Mouse (Mus musculus): ENCODE data around the gene Cd3d. TPM values are rescaled to one million over a fixed set of nuclear protein-coding genes. Genes with fewer than 3 reads are reported as not detected.

Gene Cd3d
- polyA plus RNA-seq, 1 experiment from 2014 or later, result not detected

Other genes with a start within 250 kb of the Cd3d start
- gene Phldb1, start 246.6 kb upstream of the Cd3d start, polyA plus RNA-seq (2015; fragmentation: Nextera tagmentation; extraction: Ambion mirVana), result 37.9 and 38.0 TPM in 2 replicates
- 192 and 213 TPM in 2 replicates for gene Arcn1, start 213.9 kb upstream of the Cd3d start, polyA plus RNA-seq (2015; fragmentation: Nextera tagmentation; extraction: Ambion mirVana)
- gene Ift46, start 213.9 kb upstream of the Cd3d start, polyA plus RNA-seq (2015; fragmentation: Nextera tagmentation; extraction: Ambion mirVana), result 137 and 149 TPM in 2 replicates
- 2.3 and 2.5 TPM in 2 replicates for gene Tmem25, start 182.5 kb upstream of the Cd3d start, polyA plus RNA-seq (2015; fragmentation: Nextera tagmentation; extraction: Ambion mirVana)
- 2.2 TPM in 1 of 2 replicates, not detected in the other for gene Ttc36, start 178.7 kb upstream of the Cd3d start, polyA plus RNA-seq (2015; fragmentation: Nextera tagmentation; extraction: Ambion mirVana)
- gene Kmt2a, start 100.5 kb upstream of the Cd3d start, polyA plus RNA-seq (2015; fragmentation: Nextera tagmentation; extraction: Ambion mirVana), result 18.1 and 22.8 TPM in 2 replicates
- 678 and 698 TPM in 2 replicates for gene Atp5l, start 61.0 kb upstream of the Cd3d start, polyA plus RNA-seq (2015; fragmentation: Nextera tagmentation; extraction: Ambion mirVana)
- gene Ube4a, start 16.2 kb upstream of the Cd3d start, polyA plus RNA-seq (2015; fragmentation: Nextera tagmentation; extraction: Ambion mirVana), result 26.4 and 30.0 TPM in 2 replicates
- gene Cd3g, start 1.4 kb upstream of the Cd3d start, polyA plus RNA-seq (2015; fragmentation: Nextera tagmentation; extraction: Ambion mirVana), result 0.27 TPM in 1 of 2 replicates, not detected in the other
- not detected in 2 replicates for gene Cd3e, start 27.8 kb downstream of the Cd3d start, polyA plus RNA-seq (2015; fragmentation: Nextera tagmentation; extraction: Ambion mirVana)
- 18.8 and 20.5 TPM in 2 replicates for gene Mpzl2, start 58.0 kb downstream of the Cd3d start, polyA plus RNA-seq (2015; fragmentation: Nextera tagmentation; extraction: Ambion mirVana)
- gene Mpzl3, start 73.4 kb downstream of the Cd3d start, polyA plus RNA-seq (2015; fragmentation: Nextera tagmentation; extraction: Ambion mirVana), result 1.8 and 2.3 TPM in 2 replicates
- gene Jaml, start 97.4 kb downstream of the Cd3d start, polyA plus RNA-seq (2015; fragmentation: Nextera tagmentation; extraction: Ambion mirVana), result not detected in 2 replicates
- 5.8 and 5.9 TPM in 2 replicates for gene Scn2b, start 136.0 kb downstream of the Cd3d start, polyA plus RNA-seq (2015; fragmentation: Nextera tagmentation; extraction: Ambion mirVana)
- gene Scn4b, start 156.6 kb downstream of the Cd3d start, polyA plus RNA-seq (2015; fragmentation: Nextera tagmentation; extraction: Ambion mirVana), result 0.24 and 0.66 TPM in 2 replicates
- gene BC049352, start 200.2 kb downstream of the Cd3d start, polyA plus RNA-seq (2015; fragmentation: Nextera tagmentation; extraction: Ambion mirVana), result 0.59 and 2.2 TPM in 2 replicates
- gene Tmprss4, start 222.3 kb downstream of the Cd3d start, polyA plus RNA-seq (2015; fragmentation: Nextera tagmentation; extraction: Ambion mirVana), result 1.3 and 2.3 TPM in 2 replicates

All from embryonic facial prominence, embryonic 13.5 days (tissue).